Mouse (Mus musculus): ENCODE measurements around the gene Rgl1.

The Rgl1 gene

DNA sequence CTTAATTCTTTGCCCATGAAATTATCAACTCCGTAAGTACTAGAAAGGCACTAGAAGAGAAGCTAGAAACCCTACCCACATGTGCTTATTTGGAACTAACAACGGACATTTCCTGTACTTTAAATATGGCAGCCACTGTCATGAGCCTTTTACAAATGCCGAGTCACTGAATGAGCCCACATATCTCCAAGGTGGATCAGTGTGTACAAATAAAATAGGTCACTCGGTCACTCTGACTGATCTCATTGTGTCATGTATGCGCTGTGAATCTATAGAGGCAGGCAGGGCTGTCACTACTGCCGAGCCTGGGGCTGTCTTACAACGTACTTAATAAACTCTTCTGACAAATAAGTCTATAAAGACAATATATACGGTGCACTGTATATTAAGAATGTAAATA is 181.2 kb downstream of the Rgl1 start:
- no peak for DNase-seq (ENCODE audit: low spot score)

DNA sequence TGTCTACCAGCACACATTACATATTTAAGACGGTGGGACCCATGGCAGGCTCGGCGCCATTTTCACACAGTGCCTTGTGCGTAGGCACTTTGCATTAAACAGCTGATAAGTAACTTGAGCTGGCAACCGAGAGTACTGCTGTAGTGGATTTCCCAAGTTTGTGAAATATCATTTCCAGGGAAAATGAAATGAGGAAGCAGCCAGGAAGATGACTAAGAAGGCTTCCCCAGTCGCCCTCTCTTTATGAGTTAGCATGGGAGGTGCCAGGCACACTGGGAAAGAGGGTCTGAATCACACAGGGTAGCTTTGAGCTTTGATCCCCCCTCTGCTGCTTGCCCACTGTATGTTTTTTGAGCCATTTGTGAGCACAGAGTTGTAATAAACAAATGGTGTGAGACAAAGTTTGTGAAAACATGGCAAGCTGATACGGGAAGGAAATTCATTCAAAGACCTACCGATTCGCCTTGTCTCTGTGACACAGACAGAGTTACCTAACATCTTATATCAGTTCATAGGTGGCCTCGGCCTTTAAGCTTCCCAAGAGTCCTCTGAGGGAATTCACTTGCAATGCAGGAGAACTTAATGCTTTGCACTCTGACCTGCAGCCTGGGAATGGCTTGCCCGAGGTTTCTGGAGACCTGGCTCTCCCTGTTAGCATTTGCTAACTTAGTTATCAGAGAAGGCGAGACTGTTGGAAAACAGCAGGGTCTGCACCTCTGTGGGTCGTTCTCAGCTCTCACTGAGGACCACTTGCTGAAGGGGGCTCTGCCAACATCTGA is 184.8 kb downstream of the Rgl1 start:
- no peak for DNase-seq (ENCODE audit: low spot score)

DNA sequence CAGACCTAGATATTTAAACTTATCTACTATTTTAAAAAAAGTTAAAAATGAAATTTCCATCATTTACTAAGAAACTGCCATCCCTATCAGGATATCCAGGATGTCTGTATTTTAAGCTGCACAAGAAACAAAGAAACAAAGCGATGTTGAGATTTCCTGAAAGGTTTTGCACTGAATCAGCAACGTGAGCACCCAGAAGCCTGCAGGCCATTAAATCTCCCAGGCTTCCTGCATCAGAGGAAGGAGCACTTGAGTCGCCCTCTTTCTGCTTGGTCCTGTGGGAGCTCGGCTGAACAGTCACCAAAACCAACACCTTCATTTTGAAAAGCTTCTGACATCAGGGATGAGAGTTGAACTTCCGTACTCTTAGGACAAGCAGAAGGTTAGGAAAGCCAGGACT is 187.2 kb downstream of the Rgl1 start:
- no peak for DNase-seq (ENCODE audit: low spot score)

DNA sequence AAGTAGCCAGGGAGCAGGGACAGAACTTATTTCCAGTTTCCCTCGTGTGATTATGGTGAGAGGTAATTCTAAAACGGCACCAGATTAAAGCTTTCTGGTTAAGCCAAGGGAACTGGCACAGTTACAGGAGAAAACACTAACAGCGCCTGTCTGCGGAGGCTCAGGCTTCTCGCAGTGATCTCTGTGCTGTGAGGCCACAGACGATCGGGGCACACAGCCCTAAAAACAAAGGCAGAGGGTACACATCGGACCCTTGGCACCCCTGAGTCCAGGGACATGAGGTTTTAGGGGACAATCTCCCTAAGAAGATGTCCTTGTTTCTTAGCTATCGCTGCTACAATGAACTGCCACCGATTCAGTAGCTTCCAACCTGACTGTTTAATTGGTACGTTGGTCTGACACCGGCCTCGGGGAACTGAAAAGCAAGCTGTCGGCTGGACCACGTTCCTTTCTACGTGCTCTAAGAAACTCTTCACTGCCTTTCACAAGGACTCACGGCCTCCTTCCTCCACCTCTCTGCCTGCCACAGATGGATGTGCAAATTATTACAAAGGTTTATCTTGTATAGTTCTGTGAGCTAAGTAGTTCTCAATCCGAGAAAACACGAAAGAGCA is 187.9 kb downstream of the Rgl1 start:
- DNase-seq (ENCODE audit: low spot score), result no peak

DNA sequence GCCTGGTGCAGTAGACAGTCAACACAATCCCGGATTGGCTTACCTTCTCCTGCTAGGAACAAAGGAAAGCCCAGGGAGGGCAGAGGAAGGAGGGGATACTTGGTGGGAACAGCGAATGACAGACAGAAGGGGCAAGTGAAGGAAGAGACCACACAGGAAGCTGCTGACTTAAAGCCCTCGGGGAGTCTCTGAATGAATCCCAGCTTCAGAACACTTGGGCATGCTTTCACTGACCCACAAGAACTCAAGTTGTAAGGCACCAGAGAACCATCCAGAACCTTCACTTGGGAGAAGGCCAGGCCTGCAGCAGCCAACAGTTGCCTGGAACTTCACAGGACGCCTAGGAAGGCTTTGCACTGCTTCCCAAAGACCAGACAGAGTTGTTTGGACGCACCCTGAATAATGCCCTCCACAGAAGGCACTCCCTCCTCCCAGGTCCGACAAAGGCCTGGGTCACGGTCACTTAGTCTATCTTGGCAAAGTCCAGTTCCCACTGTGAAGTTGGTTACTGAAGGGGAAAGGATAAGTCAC is 189.5 kb downstream of the Rgl1 start:
- DNase-seq (ENCODE audit: low spot score), result no peak

DNA sequence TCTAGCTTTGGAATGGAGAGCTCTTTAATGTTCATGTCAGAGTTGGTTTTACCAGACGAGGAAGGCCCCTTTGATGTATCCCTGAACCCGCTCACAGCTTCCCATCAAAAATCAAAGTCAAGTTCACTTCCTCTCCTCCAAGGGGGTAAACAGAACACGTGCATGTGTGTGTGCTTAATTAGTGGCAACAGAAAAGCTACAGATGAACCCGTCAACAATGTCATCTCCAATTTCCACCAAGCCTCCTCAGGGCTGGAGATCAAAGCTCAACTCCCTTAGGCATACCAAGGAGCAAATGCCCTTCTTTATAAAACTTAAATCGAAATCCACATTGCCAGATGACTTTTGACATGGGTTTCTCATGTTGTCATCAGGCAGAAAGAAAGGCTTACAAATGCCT is 191.1 kb downstream of the Rgl1 start:
- no peak for DNase-seq (ENCODE audit: low spot score)

DNA sequence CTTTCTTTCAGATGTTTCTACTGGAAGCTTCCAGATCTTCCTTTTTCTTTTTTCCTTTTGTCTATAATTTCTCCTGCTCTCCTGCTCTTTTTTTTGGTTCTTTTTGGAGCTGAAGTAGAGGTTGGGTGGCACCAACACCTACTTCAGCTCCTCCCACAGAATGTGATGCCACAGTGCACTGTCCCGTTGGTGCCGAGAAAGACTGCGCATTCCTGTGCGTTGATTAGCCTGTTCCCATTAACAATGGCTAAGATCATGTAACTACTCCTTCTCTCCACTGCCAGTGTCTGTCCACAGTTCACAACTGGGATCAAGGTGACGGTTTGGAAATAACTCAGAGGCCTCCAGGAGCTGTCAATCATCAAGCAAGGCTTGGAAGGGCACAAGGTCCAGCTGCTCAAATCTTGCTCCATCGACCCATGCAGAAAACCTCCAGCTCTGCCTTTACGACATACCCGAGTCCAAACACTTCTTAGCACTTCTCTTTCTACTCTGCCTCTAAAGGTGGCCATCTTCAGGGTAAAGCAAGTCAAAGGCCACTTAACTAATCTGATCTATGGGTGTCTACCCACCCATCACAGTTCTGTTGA is 192.6 kb downstream of the Rgl1 start:
- DNase-seq (ENCODE audit: low spot score), result no peak

DNA sequence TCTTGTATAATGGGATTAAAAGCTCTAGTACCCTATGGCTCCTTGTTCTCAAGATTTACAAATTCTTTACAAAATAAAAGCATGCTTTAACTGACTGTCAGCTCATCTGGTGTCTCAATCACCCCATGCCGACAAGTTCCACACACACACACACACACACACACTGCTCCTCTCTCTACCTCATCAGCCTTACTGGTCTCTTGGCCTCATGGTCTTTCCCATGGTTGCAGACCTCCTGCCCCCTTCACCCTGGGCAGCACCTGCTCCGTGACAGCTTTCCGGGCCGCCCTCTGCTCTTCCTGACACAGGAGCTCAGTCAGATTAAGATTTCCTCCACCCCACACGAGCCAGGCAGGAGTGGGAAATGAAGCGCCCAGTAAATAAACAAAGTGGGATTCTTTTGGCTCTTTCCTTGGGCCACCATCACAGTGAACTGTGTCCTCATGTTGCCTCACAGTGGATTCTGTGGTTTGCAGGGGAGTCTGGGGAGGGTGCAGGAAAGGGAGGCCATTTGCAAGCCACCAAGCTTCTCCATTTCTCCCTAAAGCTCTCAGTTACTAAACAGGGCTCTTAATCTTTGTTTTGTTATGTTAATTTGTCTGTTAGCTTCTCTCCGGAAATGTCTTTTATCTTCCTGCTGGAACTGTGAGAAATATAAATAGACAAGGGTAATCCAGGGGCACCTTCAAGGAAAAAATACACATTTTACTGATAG is 193.2 kb downstream of the Rgl1 start:
- DNase-seq (ENCODE audit: low spot score), result no peak

DNA sequence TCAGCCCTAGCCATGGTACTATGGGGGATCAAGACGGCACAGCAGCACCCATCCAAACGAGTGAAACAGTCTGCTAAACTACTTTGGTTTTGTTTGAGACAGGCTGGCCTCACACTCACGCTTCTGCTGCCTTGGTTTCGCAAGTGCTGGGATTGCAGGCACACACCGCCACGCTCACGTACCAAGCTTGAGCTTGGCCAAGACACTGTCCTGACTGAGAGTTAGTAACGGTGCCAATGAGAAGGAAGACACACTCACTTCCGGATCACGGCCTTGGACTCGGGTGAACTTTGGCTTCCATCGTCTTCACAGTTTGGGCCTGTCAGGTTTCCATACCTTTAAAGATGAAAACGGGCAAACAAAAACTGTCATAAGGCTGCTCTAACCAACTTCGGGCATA is 194.8 kb downstream of the Rgl1 start:
- DNase-seq (ENCODE audit: low spot score), result no peak

DNA sequence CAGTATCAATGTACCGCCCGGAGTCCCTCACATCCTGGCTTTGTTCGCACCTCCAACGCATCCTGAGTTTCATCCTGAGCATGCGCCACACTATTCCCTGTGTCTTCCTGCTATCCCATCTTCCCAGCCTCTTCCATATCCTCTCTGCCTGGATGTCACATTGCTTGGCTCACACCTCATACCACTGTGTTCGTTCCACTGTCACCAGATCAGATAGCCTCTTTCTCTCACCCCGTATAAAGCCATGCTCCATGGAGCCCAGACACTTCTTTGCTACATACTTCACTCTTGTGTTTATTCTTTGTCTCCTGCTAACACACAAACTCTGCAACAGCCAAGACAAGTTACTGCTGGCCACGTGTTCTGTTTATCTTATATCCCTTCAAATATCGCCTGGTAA is 195.5 kb downstream of the Rgl1 start:
- no peak for DNase-seq (ENCODE audit: low spot score)

DNA sequence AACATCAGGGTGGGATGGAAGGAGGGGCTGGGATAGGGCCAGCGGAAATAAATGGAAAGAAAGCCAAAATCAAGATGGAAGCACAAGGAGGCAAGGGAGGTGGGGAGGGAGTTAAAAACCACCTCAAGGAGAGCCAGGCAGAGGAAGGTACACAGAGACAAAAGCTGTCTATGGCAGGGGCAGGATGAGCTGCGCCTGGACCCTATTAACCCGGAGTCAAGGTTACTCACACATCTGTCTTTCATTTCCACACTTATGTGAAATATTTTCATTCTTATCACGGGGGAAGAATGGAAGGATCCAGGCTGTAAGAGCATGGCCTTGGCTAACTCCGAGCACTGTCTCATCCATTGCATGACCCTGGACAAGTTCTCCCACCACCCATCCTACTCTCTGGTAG is 202.9 kb downstream of the Rgl1 start:
- DNase-seq (ENCODE audit: low spot score), result no peak

DNA sequence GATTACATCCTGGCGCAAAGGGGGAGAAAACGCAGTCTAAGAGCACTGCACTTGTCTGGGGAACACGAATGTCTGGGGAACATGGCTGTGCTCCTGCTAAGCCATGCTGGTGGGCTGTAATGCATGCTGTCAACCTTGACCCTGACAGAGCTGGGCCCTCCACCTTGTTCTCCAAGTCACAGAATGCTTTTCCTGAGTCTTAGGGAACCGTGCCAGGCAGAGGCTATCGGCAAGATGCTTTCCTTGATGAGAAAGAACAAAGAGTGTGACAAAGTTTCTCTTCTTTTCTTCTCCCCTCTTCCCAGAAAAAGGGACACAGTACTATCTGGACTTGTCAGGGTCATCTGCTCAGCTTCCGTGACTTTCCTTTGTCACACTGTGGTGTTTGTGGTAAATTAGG is 203.3 kb downstream of the Rgl1 start:
- no peak for DNase-seq (ENCODE audit: low spot score)

DNA sequence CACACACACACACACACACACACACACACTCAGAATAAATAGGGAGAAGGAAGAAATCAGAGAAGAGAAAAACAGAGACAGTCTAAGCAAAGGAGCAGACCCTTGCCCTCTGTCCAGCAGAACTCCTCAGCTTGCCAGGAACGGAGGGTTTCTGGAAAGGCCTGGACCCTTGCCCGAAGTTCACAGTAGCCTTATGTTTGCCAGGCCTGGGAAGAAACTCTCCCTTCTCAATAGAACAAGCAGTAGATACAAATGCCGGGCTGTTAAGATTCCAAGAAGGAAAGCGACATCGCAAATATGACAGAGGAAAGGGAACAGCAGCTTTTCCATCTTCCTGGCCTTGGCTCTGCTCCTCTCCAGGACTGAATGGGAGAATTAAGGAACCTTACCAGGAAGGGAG is 205.7 kb downstream of the Rgl1 start:
- no peak for DNase-seq (ENCODE audit: low spot score)

DNA sequence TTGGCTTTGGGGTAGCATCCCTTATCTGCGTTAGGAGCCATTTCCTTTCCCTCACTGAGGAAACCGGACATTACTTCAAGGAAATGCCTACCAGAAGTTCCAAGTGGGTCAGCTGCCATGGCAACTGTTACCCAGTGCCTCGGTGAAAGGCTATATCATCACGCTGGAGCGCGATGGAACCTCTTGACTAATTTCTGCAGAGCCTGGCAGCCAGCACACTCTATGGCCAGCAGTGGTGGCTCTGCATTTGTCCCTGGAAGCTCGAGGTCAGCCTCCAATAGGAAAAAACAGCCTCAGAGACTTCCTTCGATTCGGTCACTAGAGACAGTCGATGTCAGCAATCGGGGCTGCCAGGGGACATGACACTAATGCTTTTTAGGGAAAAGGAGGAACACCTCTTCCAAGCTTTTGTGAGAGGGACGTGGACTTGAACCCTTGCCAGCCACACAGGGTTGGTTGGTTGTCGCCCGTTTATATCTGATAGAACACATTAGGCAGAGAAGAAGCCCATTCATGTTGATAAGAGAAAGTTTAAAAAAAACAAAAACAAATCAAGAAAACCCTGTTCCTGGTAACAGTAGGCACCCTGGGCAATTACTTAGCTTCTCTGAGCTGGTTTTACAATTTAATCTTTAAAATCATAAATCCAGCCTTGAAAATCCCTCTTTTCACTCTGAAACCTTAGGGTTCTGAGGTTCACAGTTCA is 209.4 kb downstream of the Rgl1 start:
- DNase-seq (ENCODE audit: low spot score), result no peak

DNA sequence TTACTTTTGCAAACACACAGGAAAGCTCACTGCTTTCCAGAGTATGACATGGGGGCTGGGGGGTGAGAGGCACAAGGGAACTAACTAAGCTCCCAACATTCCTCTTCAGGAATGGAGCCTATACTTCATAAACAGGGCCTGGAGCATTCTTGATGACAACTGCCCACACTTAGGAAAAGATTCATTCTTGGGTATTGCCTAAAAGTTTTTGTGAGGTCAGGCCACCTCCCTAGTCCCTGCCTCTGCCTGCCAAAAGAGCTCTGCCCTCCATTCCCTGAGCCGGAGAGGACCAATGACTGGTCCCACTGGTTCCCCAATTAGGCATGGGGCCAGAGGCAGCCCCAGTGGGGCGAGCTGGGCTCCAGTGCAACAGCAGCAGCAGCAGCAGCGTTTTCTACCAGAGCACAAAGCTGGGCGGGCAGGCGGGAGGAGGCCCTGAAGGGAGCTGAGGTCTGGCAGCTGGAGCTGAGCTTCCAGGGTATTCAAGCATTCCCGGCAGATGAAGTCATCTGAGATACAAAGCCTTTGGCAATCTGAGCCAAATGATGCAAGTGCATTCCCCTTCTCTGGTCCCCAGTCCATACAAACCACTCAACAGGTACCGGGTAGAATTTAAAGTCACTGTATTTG is 210.1 kb downstream of the Rgl1 start:
- peak; percentile 45 for DNase-seq (ENCODE audit: low spot score)

DNA sequence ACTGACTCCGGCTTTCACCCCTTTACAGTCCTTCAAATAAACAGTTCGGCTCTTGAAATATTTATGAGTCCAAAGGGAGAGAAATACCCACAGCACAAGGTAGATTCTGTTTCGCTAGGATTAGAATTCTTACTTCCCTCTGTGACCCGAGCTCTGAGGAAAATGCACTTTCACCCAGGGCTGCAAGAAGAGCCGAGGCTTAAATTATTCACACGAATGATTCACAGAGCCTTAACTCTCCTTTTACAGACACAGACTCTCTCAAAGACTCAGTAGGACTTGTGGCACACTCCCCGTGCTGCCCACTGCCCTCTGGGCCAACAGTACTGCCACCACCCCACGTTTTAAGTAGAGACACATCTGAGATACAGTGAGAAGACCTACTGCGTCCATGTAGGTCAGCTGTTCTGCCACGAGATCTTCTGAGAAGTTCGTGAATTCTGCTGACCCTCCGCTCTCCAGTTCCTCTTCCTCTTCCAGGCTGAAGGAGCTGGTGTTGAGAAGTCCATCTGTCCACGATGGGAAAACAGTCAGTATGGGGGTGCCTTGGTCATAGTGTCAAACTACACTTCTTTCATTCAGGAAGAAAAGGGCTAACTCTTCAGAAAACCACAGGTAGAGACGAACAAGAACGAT is 212.1 kb downstream of the Rgl1 start:
- no peak for DNase-seq (ENCODE audit: low spot score)

DNA sequence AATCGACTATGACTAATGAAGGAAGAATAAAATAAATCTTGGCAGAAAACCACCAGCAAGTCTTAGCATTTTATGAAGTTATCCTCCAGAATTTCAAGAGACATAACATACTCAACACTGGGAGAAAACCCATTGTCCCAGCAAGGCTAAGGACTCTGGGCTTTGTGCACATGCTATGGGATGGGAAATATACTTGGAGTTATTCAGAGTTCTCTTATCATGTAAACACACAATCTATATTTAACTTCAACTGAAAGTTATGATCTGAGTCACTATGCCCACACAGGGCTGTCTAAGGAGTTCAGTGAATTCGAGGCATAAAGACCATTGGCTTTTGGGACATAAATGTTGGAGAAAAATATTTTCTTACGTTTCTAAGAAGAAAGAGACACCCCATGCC is 215.2 kb downstream of the Rgl1 start:
- no peak for DNase-seq (ENCODE audit: low spot score)

DNA sequence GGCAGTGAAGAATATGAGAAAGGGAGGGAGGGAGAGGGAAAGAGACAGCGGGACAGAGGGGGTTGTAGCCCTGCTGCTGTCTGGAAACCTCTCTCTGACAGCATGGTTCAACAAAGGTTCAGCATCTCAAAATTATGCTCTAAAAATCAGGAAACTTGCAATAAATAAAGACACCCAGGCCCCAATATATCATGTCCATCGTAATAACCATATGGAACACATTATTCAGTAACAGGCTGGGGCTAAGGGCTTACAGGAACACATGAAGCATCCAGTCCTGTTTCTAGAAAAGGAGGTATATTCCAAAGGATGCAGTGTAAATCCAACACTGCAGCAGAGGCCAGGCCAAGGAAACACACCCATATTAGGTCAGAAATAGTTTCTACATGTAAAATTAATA is 215.6 kb downstream of the Rgl1 start:
- no peak for DNase-seq (ENCODE audit: low spot score)

DNA sequence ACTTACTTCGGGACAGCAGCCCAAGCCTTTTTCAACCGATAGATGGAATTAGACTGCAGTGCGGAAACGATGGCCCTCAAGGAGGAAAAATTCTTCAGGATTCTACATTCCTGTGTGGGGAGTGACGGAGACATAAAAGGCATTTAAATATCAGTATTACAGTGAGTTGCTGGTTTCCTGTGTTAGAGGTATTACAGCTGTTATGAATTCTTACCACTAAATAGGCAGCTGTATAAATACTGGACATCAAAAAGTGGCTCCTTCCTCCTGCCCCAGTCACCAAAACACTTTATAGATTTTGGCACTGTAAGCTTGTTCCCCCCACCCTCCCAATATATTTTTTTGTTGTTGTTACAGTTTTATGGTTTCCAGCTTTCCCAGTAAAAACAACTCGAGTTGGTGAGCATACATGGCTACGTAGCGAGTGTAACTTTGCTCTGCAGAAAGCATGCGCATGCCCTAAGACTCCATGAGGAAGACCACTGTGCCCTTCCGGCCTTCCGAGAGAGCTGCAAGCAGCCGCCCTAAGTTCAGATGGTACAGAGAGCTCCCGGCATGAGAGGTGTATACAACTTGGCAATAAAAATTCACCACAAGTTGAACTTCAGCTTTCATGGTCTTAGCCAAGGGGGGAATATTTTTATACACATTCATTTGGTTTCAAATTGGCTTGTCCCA is 217.0 kb downstream of the Rgl1 start:
- DNase-seq (ENCODE audit: low spot score), result no peak

DNA sequence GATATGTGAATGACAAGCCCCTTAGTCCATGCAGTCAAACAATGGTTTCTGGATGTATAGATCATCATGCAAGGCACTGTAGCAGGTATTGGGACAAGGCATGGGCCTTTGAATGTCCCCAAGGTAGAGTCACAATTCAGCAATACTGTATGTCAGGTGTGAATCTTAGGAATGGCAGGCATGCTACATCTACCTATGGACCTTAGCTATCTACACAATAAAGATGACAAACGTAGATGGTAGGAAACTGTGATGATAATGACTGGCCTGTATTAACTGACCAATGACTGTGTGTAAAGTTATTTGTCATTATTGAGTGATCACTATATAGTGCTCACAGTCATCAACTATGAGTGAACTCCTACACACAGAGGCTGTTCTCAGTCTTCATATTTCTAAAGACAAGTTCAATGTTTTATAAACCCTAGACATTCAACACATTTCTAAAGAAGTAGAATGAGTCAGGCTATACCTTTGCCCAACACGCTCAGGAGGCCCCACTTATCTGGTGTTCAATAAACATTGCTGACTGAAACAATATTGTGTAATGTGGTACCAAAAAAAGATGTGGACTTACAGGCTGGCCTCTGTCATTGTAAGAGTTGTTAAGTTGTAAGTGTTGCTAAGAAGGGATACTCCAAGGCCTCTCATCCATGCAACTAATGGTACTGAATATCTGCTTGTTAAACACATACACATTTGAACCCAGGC is 222.5 kb downstream of the Rgl1 start:
- DNase-seq (ENCODE audit: low spot score), result no peak

Data from ovary, adult 18-20 months (tissue).